Mouse (Mus musculus) splenic B cell, adult 2 months (primary cell): ENCODE measurements around the gene Cpvl.

Experiments
- DNase-seq: peaks from one replicate; pipeline ENCODE4 v3.0.0-alpha.2; 2011; ENCODE audit warnings: low read depth, low spot score
- H3K27me3 ChIP-seq: 2 replicates; pipeline ENCODE4 v1.6.1; 2012; ENCODE audit warnings: mild to moderate bottlenecking, low read length, moderate library complexity, mixed read lengths; ENCODE audit not compliant: control insufficient read depth, poor library complexity, insufficient read depth, severe bottlenecking
- H3K36me3 ChIP-seq: 2 replicates; pipeline ENCODE4 v1.6.1; 2012; ENCODE audit warnings: mild to moderate bottlenecking, low read length, moderate library complexity, mixed read lengths; ENCODE audit not compliant: control insufficient read depth, poor library complexity, insufficient read depth, severe bottlenecking

The Cpvl gene

GRCm38 (mm10) chr6:53959826-53960225 is 18.6 kb downstream of the Cpvl start:
- DNase-seq: no peak
- no peaks in the 10 kb centered on the region for H3K36me3 ChIP-seq
- H3K27me3 ChIP-seq: no peaks in the 10 kb centered on the region

GRCm38 (mm10) chr6:53958321-53958720 is 20.1 kb downstream of the Cpvl start:
- Histone ChIP-seq H3K36me3 (no peaks in the 10 kb centered on the region), H3K27me3 (no peaks in the 10 kb centered on the region)
- DNase-seq: peak; percentile 62

GRCm38 (mm10) chr6:53956513-53956912 is 22.0 kb downstream of the Cpvl start:
- no peak for DNase-seq
- no peaks in the 10 kb centered on the region for H3K27me3 ChIP-seq
- H3K36me3 ChIP-seq: no peaks in the 10 kb centered on the region

- no peaks in the 10 kb centered on the region for H3K27me3 ChIP-seq
- no peak for DNase-seq
- H3K36me3 ChIP-seq: no peaks in the 10 kb centered on the region
Measured at GRCm38 (mm10) chr6:53955846-53956245, 22.6 kb downstream of the Cpvl start.

GRCm38 (mm10) chr6:53955271-53955670 is 23.2 kb downstream of the Cpvl start:
- H3K27me3 ChIP-seq: no peaks in the 10 kb centered on the region
- no peaks in the 10 kb centered on the region for H3K36me3 ChIP-seq
- no peak for DNase-seq

GRCm38 (mm10) chr6:53954106-53954505 is 24.4 kb downstream of the Cpvl start:
- no peaks in the 10 kb centered on the region for H3K27me3 ChIP-seq
- no peaks in the 10 kb centered on the region for H3K36me3 ChIP-seq
- DNase-seq: no peak

- DNase-seq: no peak
- H3K27me3 ChIP-seq: no peaks in the 10 kb centered on the region
- H3K36me3 ChIP-seq: no peaks in the 10 kb centered on the region
Measured at GRCm38 (mm10) chr6:53953348-53953747, 25.1 kb downstream of the Cpvl start.

- Histone ChIP-seq H3K27me3 (no peaks in the 10 kb centered on the region), H3K36me3 (no peaks in the 10 kb centered on the region)
- no peak for DNase-seq
Measured at GRCm38 (mm10) chr6:53951421-53951820, 27.1 kb downstream of the Cpvl start.

GRCm38 (mm10) chr6:53950876-53951275 is 27.6 kb downstream of the Cpvl start:
- no peak for DNase-seq
- Histone ChIP-seq H3K36me3 (no peaks in the 10 kb centered on the region), H3K27me3 (no peaks in the 10 kb centered on the region)

- no peak for DNase-seq
- Histone ChIP-seq H3K27me3 (no peaks in the 10 kb centered on the region), H3K36me3 (no peaks in the 10 kb centered on the region)
Measured at GRCm38 (mm10) chr6:53948388-53949035, 30.0 kb downstream of the Cpvl start.

GRCm38 (mm10) chr6:53944887-53945286 is 33.6 kb downstream of the Cpvl start:
- DNase-seq: no peak
- no peaks in the 10 kb centered on the region for H3K27me3 ChIP-seq

GRCm38 (mm10) chr6:53944417-53944816 is 34.1 kb downstream of the Cpvl start:
- no peak for DNase-seq
- Histone ChIP-seq H3K36me3 (no peaks in the 10 kb centered on the region), H3K27me3 (no peaks in the 10 kb centered on the region)

More at GRCm38 (mm10) chr6:53944887-53945286, 33.6 kb downstream of the Cpvl start:
- H3K36me3 ChIP-seq: no peaks in the 10 kb centered on the region

GRCm38 (mm10) chr6:53942190-53942831 is 36.2 kb downstream of the Cpvl start:
- no peaks in the 10 kb centered on the region for H3K36me3 ChIP-seq
- H3K27me3 ChIP-seq: no peaks in the 10 kb centered on the region
- DNase-seq: no peak

GRCm38 (mm10) chr6:53939752-53940151 is 38.7 kb downstream of the Cpvl start:
- Histone ChIP-seq H3K27me3 (no peaks in the 10 kb centered on the region), H3K36me3 (no peaks in the 10 kb centered on the region)
- DNase-seq: no peak

- DNase-seq: no peak
- H3K36me3 ChIP-seq: no peaks in the 10 kb centered on the region
Measured at GRCm38 (mm10) chr6:53938942-53939341, 39.5 kb downstream of the Cpvl start.

More at GRCm38 (mm10) chr6:53938942-53939341, 39.5 kb downstream of the Cpvl start:
- H3K27me3 ChIP-seq: no peaks in the 10 kb centered on the region
